Mouse (Mus musculus): Measurements from ENCODE around the gene Matk. TPM values are rescaled to one million over a fixed set of nuclear protein-coding genes. Genes with fewer than 3 reads are reported as not detected.

Gene Matk
- polyA plus RNA-seq, 2 experiments, result 6.8 to 9.9 TPM

- WGBS, result 12% methylated on average over 20 of the region's 20 CpGs
- Histone ChIP-seq H3K9me3 (ENCODE audit: control insufficient read depth, low read length) (no peaks in the 10 kb centered on the region), H3K4me3 (replicated peaks; ENCODE audit: low read length) (no peak overlapping the region), H3K36me3 (ENCODE audit: control insufficient read depth, insufficient read depth, low read length) (no peaks in the 10 kb centered on the region), H3K27ac (replicated peaks; ENCODE audit: low read depth, low read length) (no peak overlapping the region), H3K27me3 (ENCODE audit: control insufficient read depth, insufficient read depth, low read length) (peaks cover 35% of the 10 kb centered on the region), H3K4me2 (replicated peaks; ENCODE audit: low read depth, low read length, severe bottlenecking) (peak overlapping the region; percentile 32), H3K4me1 (ENCODE audit: control insufficient read depth, insufficient read depth, low read length) (peaks cover 12% of the 10 kb centered on the region), H3K9ac (ENCODE audit: low read depth, low read length, severe bottlenecking) (0 out of 2 replicates have a peak overlapping the region, but pooled peaks have one; percentile 12)
- TF ChIP-seq POLR2A (IDR thresholded peaks at IDR 0.05; ENCODE audit: borderline replicate concordance, extremely low read depth, insufficient read depth, insufficient read length), result no peak
- DNase-seq (ENCODE audit: low spot score) (no peak), ATAC-seq (ENCODE audit: low FRiP score, low read depth) (no peak)
These were observed 22.8 kb upstream of the Matk start for GRCm38 (mm10) chr10:81229735-81230437.

- 0 out of 2 replicates have a peak within 1 kb of the TSS, but pooled peaks have one; percentile 0 for H3K4me3 ChIP-seq (replicated peaks; ENCODE audit: low read length)
- 9% methylated on average over 27 of the region's 27 CpGs for WGBS
- no peak for DNase-seq (ENCODE audit: low spot score)
These were observed 22.1 kb upstream of the Matk start, which contains the start of gene Atcay for GRCm38 (mm10) chr10:81230438-81231332. TSS of gene Atcay (minus strand) at chr10:81230833.

DNA sequence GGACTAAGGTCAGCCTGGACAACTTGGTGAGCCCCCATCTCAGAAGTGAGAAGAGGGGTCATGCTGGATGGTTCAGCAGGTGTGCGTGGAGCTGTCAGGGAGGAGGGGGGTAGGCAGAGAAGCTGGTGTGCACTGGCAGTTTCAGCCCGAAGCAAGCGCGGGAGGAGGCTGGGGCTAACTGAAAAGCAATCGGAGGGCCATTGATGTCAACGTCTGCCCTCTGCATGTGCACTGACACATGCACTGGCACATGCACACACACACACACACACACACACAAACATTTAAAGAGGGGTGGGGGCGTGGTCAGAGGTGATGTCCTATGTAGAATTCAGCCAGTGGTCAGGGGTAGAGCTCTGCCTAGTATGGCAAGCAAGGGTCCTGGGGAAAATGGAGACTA is 21.3 kb upstream of the Matk start:
- H3K4me1 ChIP-seq (ENCODE audit: control insufficient read depth, insufficient read depth, low read length), result peaks cover 12% of the 10 kb centered on the region
- no peak overlapping the region for H3K27ac ChIP-seq (replicated peaks; ENCODE audit: low read depth, low read length)
- no peak overlapping the region for H3K4me3 ChIP-seq (replicated peaks; ENCODE audit: low read length)
- H3K9ac ChIP-seq (ENCODE audit: low read depth, low read length, severe bottlenecking), result no peak overlapping the region
- no peaks in the 10 kb centered on the region for H3K9me3 ChIP-seq (ENCODE audit: control insufficient read depth, low read length)
- H3K4me2 ChIP-seq (replicated peaks; ENCODE audit: low read depth, low read length, severe bottlenecking), result no peak overlapping the region
- ATAC-seq (ENCODE audit: low FRiP score, low read depth), result no peak
- no peak for TF ChIP-seq POLR2A (IDR thresholded peaks at IDR 0.05; ENCODE audit: borderline replicate concordance, extremely low read depth, insufficient read depth, insufficient read length)
- no peak for DNase-seq (ENCODE audit: low spot score)
- peaks cover 35% of the 10 kb centered on the region for H3K27me3 ChIP-seq (ENCODE audit: control insufficient read depth, insufficient read depth, low read length)
- H3K36me3 ChIP-seq (ENCODE audit: control insufficient read depth, insufficient read depth, low read length), result no peaks in the 10 kb centered on the region; the same call in 1 of the 2 replicates
- 54% methylated on average over 7 of the region's 7 CpGs for WGBS

More at GRCm38 (mm10) chr10:81230438-81231332, 22.1 kb upstream of the Matk start, which contains the start of gene Atcay:
- 0 out of 2 replicates have a peak, but pooled peaks have one; percentile 23 for ATAC-seq (ENCODE audit: low FRiP score, low read depth)
- H3K9ac ChIP-seq (ENCODE audit: low read depth, low read length, severe bottlenecking), result 0 out of 2 replicates have a peak within 1 kb of the TSS, but pooled peaks have one; percentile 12
- H3K27ac ChIP-seq (replicated peaks; ENCODE audit: low read depth, low read length), result no peak within 1 kb of the TSS
- H3K27me3 ChIP-seq (ENCODE audit: control insufficient read depth, insufficient read depth, low read length), result peaks cover 35% of the 10 kb centered on the region
- H3K4me1 ChIP-seq (ENCODE audit: control insufficient read depth, insufficient read depth, low read length), result peaks cover 12% of the 10 kb centered on the region
- H3K4me2 ChIP-seq (replicated peaks; ENCODE audit: low read depth, low read length, severe bottlenecking), result peak within 1 kb of the TSS; percentile 32
- no peaks in the 10 kb centered on the region for H3K36me3 ChIP-seq (ENCODE audit: control insufficient read depth, insufficient read depth, low read length)
- no peaks in the 10 kb centered on the region for H3K9me3 ChIP-seq (ENCODE audit: control insufficient read depth, low read length)
- TF ChIP-seq POLR2A (IDR thresholded peaks at IDR 0.05; ENCODE audit: borderline replicate concordance, extremely low read depth, insufficient read depth, insufficient read length), result no peak

DNA sequence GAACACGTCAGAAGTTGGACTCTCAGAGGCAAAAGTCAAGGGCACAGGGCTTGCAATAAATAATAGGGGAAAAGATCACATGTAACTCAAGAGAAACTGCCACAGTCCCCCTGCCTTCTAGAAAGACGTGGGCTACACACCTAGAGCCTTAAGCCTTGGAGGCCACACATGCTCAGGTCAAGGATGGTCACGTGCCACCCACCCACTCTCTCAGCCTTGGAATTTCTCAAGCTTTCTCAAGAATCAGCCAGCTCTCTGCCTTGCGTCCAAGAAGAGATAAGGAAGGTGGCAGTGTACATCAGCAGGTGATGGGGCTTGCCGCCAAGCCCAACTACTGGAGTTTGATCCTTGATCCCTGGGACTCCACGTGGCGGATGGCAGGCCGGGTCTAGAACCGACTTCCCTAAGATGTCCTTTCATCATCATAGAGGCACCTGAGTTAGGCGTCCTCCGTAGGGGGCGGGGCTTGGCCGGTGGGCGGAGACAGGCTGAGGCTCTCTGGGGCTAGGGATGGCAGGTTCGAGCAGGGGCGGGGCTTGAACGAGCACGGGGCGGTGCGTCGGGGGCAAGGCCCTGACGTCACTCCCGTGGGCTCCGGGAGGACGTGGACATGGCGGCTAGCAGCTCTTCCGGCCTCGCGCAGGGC is 20.0 kb upstream of the Matk start, which contains the start of gene Zfr2:
Gene Zfr2 (plus strand): TSS at position 576 of the 646 bp plus-strand sequence.
- DNase-seq (ENCODE audit: low spot score) (peak; percentile 59), ATAC-seq (ENCODE audit: low FRiP score, low read depth) (peak; percentile 88)
- TF ChIP-seq POLR2A (IDR thresholded peaks at IDR 0.05; ENCODE audit: borderline replicate concordance, extremely low read depth, insufficient read depth, insufficient read length), result no peak
- H3K36me3 ChIP-seq (ENCODE audit: control insufficient read depth, insufficient read depth, low read length), result no peaks in the 10 kb centered on the region; the same call in 1 of the 2 replicates
- peaks cover 35% of the 10 kb centered on the region for H3K27me3 ChIP-seq (ENCODE audit: control insufficient read depth, insufficient read depth, low read length)
- peak within 1 kb of the TSS; percentile 72 for H3K9ac ChIP-seq (ENCODE audit: low read depth, low read length, severe bottlenecking)
- peak within 1 kb of the TSS; percentile 71 for H3K4me3 ChIP-seq (replicated peaks; ENCODE audit: low read length)
- no peaks in the 10 kb centered on the region for H3K9me3 ChIP-seq (ENCODE audit: control insufficient read depth, low read length)
- no peak within 1 kb of the TSS for H3K27ac ChIP-seq (replicated peaks; ENCODE audit: low read depth, low read length)
- peak within 1 kb of the TSS; percentile 81 for H3K4me2 ChIP-seq (replicated peaks; ENCODE audit: low read depth, low read length, severe bottlenecking)
- 11% methylated on average over 29 of the region's 29 CpGs for WGBS
- peaks cover 12% of the 10 kb centered on the region for H3K4me1 ChIP-seq (ENCODE audit: control insufficient read depth, insufficient read depth, low read length)

Data from limb, embryonic 14.5 days (tissue).